Mouse (Mus musculus) liver, embryonic 14.5 days (tissue): ENCODE measurements around the gene Gstm1.

ENCODE experiments used
- CTCF ChIP-seq: IDR thresholded peaks from 2 replicates; pipeline ENCODE4 v1.5.1; 2016; ENCODE audit warnings: antibody characterized with exemption, low read depth, control low read depth
- EP300 ChIP-seq: IDR thresholded peaks from 2 replicates; pipeline ENCODE4 v1.6.1; 2016; ENCODE audit warnings: antibody characterized with exemption, low read depth

DNA sequence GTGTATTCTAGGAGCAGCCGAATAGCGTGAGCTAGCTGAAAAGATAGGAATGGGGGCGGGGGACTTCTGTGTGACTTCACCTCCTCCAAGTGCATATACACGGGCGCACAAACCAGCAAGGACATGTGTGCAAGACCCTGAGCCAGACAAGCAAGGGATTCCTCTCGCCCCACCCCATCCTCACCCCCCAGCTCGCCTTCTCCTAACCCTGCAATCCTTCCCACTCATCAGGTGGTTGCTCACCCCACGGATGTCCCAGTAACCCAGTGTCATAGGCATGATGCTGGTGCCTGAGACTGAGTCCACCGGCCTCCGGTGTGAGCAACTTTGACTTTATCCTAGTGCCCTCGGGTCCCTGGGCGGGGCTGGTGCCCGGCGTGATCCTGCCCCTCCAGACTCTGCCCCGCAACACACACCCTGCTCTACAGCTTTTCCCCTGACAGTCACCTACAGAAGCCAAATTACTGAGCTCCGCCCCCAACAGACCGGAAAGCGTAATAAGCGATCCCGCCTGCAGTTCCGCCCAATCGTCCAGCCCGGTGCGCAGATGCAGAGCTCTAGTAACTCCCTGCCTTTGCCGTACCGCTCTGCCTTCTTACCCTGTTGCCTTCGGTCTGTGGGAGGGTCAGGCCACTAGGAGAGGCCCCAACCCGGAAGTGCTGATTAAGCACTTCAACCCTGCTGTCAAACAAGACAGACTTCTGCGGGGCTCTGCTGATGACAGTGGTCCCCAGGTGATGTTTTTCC is 26.8 kb upstream of the Gstm1 start, which contains the start of gene Gstm4:
- TF ChIP-seq CTCF, result peak; percentile 32; the same call in 1 of the 2 replicates
- no peak for TF ChIP-seq EP300
